Mouse (Mus musculus) heart, embryonic 16.5 days (tissue): Measurements from ENCODE around the gene Lman1l. TPM values are rescaled to one million over a fixed set of nuclear protein-coding genes. Genes with fewer than 3 reads are reported as not detected.

Experiments used
- ATAC-seq: fragments of 200-750 bp; cut with Nextera tagmentation; replicated peaks from 2 replicates; pipeline ENCODE4 v1.8.0; 2017; ENCODE audit warnings: moderate number of reproducible peaks; ENCODE audit not compliant: insufficient read depth, low FRiP score; ENCODE audit errors: extremely low read depth
- H3K27ac ChIP-seq: fragments of 300-500 bp; sonication (generic); 2 replicates; pipeline ENCODE4 v1.5.1; 2014; ENCODE audit warnings: mild to moderate bottlenecking, low read length, control low read depth, moderate library complexity
- H3K27me3 ChIP-seq: fragments of 300-500 bp; sonication (generic); 2 replicates; pipeline ENCODE4 v1.6.1; 2014; ENCODE audit warnings: low read length, mixed read lengths; ENCODE audit not compliant: control insufficient read depth, insufficient read depth
- H3K36me3 ChIP-seq: fragments of 300-500 bp; sonication (generic); 2 replicates; pipeline ENCODE4 v1.6.1; 2014; ENCODE audit not compliant: control insufficient read depth, insufficient read depth
- H3K4me1 ChIP-seq: fragments of 300-500 bp; sonication (generic); 2 replicates; pipeline ENCODE4 v1.6.1; 2014; ENCODE audit warnings: low read length, mixed read lengths; ENCODE audit not compliant: control insufficient read depth, insufficient read depth
- H3K4me2 ChIP-seq: fragments of 300-500 bp; sonication (generic); 2 replicates; pipeline ENCODE4 v1.6.1; 2014; ENCODE audit warnings: low read depth, mild to moderate bottlenecking, control low read depth, low read length
- H3K4me3 ChIP-seq: fragments of 300-500 bp; sonication (generic); 2 replicates; pipeline ENCODE4 v1.5.1; 2014; ENCODE audit warnings: mild to moderate bottlenecking, control low read depth, low read length
- H3K9ac ChIP-seq: fragments of 300-500 bp; sonication (generic); 2 replicates; pipeline ENCODE4 v1.6.1; 2014; ENCODE audit warnings: low read length, control low read depth
- H3K9me3 ChIP-seq: fragments of 300-500 bp; sonication (generic); replicated peaks from 2 replicates; pipeline ENCODE4 v1.6.1; 2016; ENCODE audit warnings: low read length; ENCODE audit not compliant: control insufficient read depth
- WGBS: fragments of 180-500 bp; shearing (Covaris S2); extraction: QIAGEN DNeasy Blood & Tissue Kit; methylation state at CpG from one replicate; pipeline ENCODE4 v1.1.7; 2014; 5-methylcytosine and 5-hydroxymethylcytosine counted together
- polyA plus RNA-seq: library from polyadenylated mRNA; unstranded; fragments of >200 nt; fragmentation: Nextera tagmentation; extraction: Ambion mirVana; gene quantifications from 2 replicates; pipeline ENCODE4 v1.2.1, GENCODE M21; 2015

Gene Lman1l
- polyA plus RNA-seq, 1 experiment from 2014 or later: not detected

GRCm38 (mm10) chr9:57650786-57651311 is 30.3 kb upstream of the Lman1l start:
- H3K4me2 ChIP-seq: no peak overlapping the region
- H3K4me3 ChIP-seq: no peak overlapping the region
- ATAC-seq: peak; percentile 25; the same call in 1 of the 2 replicates
- peak overlapping the region; percentile 61 for H3K27ac ChIP-seq
- H3K36me3 ChIP-seq: no peaks in the 10 kb centered on the region
- 34% methylated on average over 6 of the region's 6 CpGs for WGBS
- no peaks in the 10 kb centered on the region for H3K9me3 ChIP-seq
- H3K9ac ChIP-seq: no peak overlapping the region; the same call in 1 of the 2 replicates
- peaks cover 1% of the 10 kb centered on the region; the same call in 1 of the 2 replicates for H3K4me1 ChIP-seq
- H3K27me3 ChIP-seq: peaks cover 4% of the 10 kb centered on the region; the same call in 1 of the 2 replicates

- no peak for ATAC-seq
- Histone ChIP-seq H3K9me3 (no peaks in the 10 kb centered on the region), H3K4me3 (no peak overlapping the region), H3K9ac (no peak overlapping the region), H3K4me2 (no peak overlapping the region), H3K4me1 (peaks cover 3% of the 10 kb centered on the region; the same call in 1 of the 2 replicates), H3K27ac (peak overlapping the region; percentile 45; the same call in 1 of the 2 replicates), H3K36me3 (no peaks in the 10 kb centered on the region), H3K27me3 (peaks cover 4% of the 10 kb centered on the region; the same call in 1 of the 2 replicates)
- 90% methylated on average over 6 of the region's 6 CpGs for WGBS
Measured at GRCm38 (mm10) chr9:57650130-57650785, 29.7 kb upstream of the Lman1l start.

GRCm38 (mm10) chr9:57647286-57648108 is 26.9 kb upstream of the Lman1l start:
- H3K4me2 ChIP-seq: no peak overlapping the region
- no peak overlapping the region for H3K9ac ChIP-seq
- no peak for ATAC-seq
- peak overlapping the region; percentile 5; the same call in 1 of the 2 replicates for H3K27ac ChIP-seq
- 56% methylated on average over 4 of the region's 4 CpGs for WGBS
- H3K4me1 ChIP-seq: peaks cover 20% of the 10 kb centered on the region
- no peaks in the 10 kb centered on the region for H3K27me3 ChIP-seq
- no peaks in the 10 kb centered on the region for H3K36me3 ChIP-seq
- no peaks in the 10 kb centered on the region for H3K9me3 ChIP-seq
- no peak overlapping the region for H3K4me3 ChIP-seq

GRCm38 (mm10) chr9:57646551-57647103 is 26.1 kb upstream of the Lman1l start:
- no peaks in the 10 kb centered on the region for H3K9me3 ChIP-seq
- WGBS: 70% methylated on average over 12 of the region's 12 CpGs
- no peak for ATAC-seq
- no peak overlapping the region for H3K9ac ChIP-seq
- no peak overlapping the region for H3K4me3 ChIP-seq
- H3K27ac ChIP-seq: no peak overlapping the region
- no peak overlapping the region for H3K4me2 ChIP-seq
- H3K36me3 ChIP-seq: no peaks in the 10 kb centered on the region; the same call in 1 of the 2 replicates
- H3K4me1 ChIP-seq: peaks cover 21% of the 10 kb centered on the region
- H3K27me3 ChIP-seq: no peaks in the 10 kb centered on the region

GRCm38 (mm10) chr9:57644944-57645893 is 24.6 kb upstream of the Lman1l start:
- peak overlapping the region; percentile 96 for H3K27ac ChIP-seq
- H3K9ac ChIP-seq: peak overlapping the region; percentile 98
- peak; percentile 87 for ATAC-seq
- H3K36me3 ChIP-seq: no peaks in the 10 kb centered on the region; the same call in 1 of the 2 replicates
- peak overlapping the region; percentile 88 for H3K4me2 ChIP-seq
- H3K4me1 ChIP-seq: peaks cover 35% of the 10 kb centered on the region
- no peaks in the 10 kb centered on the region for H3K9me3 ChIP-seq
- H3K27me3 ChIP-seq: no peaks in the 10 kb centered on the region
- WGBS: under 1% methylated on average over 84 of the region's 85 CpGs
- peak overlapping the region; percentile 85 for H3K4me3 ChIP-seq

GRCm38 (mm10) chr9:57644442-57644943 is 23.9 kb upstream of the Lman1l start:
- no peak for ATAC-seq
- H3K9ac ChIP-seq: peak overlapping the region; percentile 98
- peak overlapping the region; percentile 85 for H3K4me3 ChIP-seq
- peak overlapping the region; percentile 88 for H3K4me2 ChIP-seq
- H3K27ac ChIP-seq: peak overlapping the region; percentile 96
- H3K4me1 ChIP-seq: peaks cover 42% of the 10 kb centered on the region
- no peaks in the 10 kb centered on the region; the same call in 1 of the 2 replicates for H3K36me3 ChIP-seq
- no peaks in the 10 kb centered on the region for H3K27me3 ChIP-seq
- H3K9me3 ChIP-seq: no peaks in the 10 kb centered on the region
- 2% methylated on average over 18 of the region's 18 CpGs for WGBS

- Histone ChIP-seq H3K4me1 (peaks cover 49% of the 10 kb centered on the region), H3K27ac (0 out of 2 replicates have a peak overlapping the region, but pooled peaks have one; percentile 11), H3K36me3 (no peaks in the 10 kb centered on the region; the same call in 1 of the 2 replicates), H3K9me3 (no peaks in the 10 kb centered on the region), H3K27me3 (no peaks in the 10 kb centered on the region), H3K9ac (peak overlapping the region; percentile 98), H3K4me2 (peak overlapping the region; percentile 88), H3K4me3 (peak overlapping the region; percentile 85)
- 38% methylated on average over 7 of the region's 7 CpGs for WGBS
- ATAC-seq: no peak
Measured at GRCm38 (mm10) chr9:57643856-57644180, 23.2 kb upstream of the Lman1l start.
